Mouse (Mus musculus): Measurements from ENCODE around the gene Ccdc43. TPM values are rescaled to one million over a fixed set of nuclear protein-coding genes. Genes with fewer than 3 reads are reported as not detected.
A peak's percentile ranks its signal among the peaks of the same experiment; 100 is the strongest.

The Ccdc43 gene
- polyA plus RNA-seq, 1 experiment from 2014 or later: 35.5 TPM

- Histone ChIP-seq H3K4me2 (ENCODE audit: low read depth, low read length) (peak overlapping the region; percentile 86), H3K27ac (ENCODE audit: low read depth, low read length) (peak overlapping the region; percentile 70), H3K4me1 (ENCODE audit: control insufficient read depth, insufficient read depth, low read length) (peaks cover 12% of the 10 kb centered on the region), H3K9me3 (ENCODE audit: control insufficient read depth, low read length) (no peaks in the 10 kb centered on the region), H3K4me3 (ENCODE audit: low read depth, low read length) (peak overlapping the region; percentile 57), H3K9ac (replicated peaks; ENCODE audit: low read depth, low read length) (peak overlapping the region; percentile 62), H3K36me3 (ENCODE audit: control insufficient read depth, insufficient read depth, low read length) (no peaks in the 10 kb centered on the region), H3K27me3 (ENCODE audit: control insufficient read depth, insufficient read depth, low read length) (no peaks in the 10 kb centered on the region)
- WGBS: 20% methylated on average over 9 of the region's 9 CpGs
- ATAC-seq (ENCODE audit: low read depth): 0 out of 2 replicates have a peak, but pooled peaks have one; percentile 9
Measured at GRCm38 (mm10) chr11:102698018-102698476, 465 bp upstream of the Ccdc43 start.

- peaks cover 12% of the 10 kb centered on the region for H3K4me1 ChIP-seq (ENCODE audit: control insufficient read depth, insufficient read depth, low read length)
- H3K27me3 ChIP-seq (ENCODE audit: control insufficient read depth, insufficient read depth, low read length): no peaks in the 10 kb centered on the region
- H3K4me2 ChIP-seq (ENCODE audit: low read depth, low read length): no peak overlapping the region
- 96% methylated on average over 7 of the region's 7 CpGs for whole genome bisulfite sequencing
- no peak for ATAC-seq (ENCODE audit: low read depth)
- H3K36me3 ChIP-seq (ENCODE audit: control insufficient read depth, insufficient read depth, low read length): no peaks in the 10 kb centered on the region
- H3K9me3 ChIP-seq (ENCODE audit: control insufficient read depth, low read length): no peaks in the 10 kb centered on the region
- H3K9ac ChIP-seq (replicated peaks; ENCODE audit: low read depth, low read length): no peak overlapping the region
- H3K27ac ChIP-seq (ENCODE audit: low read depth, low read length): no peak overlapping the region
- H3K4me3 ChIP-seq (ENCODE audit: low read depth, low read length): no peak overlapping the region
Measured at GRCm38 (mm10) chr11:102695289-102695688, 2.3 kb downstream of the Ccdc43 start.

DNA sequence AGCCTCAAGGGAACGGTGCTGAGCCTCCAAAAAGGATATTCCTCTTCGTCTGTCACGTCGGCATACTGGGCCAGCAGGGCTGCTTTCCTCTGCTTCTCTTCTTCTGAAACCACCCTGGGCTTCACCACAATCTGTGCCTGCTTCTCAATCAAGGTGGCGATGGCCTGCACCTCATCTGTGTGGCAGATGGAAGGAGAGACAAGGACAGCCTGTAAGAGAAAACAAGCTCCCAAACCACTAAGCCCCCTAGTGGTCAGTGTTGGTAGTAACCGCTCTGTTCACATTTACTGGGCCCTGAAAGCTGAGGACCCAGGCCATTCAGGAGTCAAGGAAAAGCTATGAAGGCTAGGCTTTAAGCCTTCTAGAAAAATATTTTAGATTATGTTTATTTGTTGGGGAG lies 7.4 kb downstream of the Ccdc43 start:
- H3K27me3 ChIP-seq (ENCODE audit: control insufficient read depth, insufficient read depth, low read length): no peaks in the 10 kb centered on the region
- no peak overlapping the region for H3K9ac ChIP-seq (replicated peaks; ENCODE audit: low read depth, low read length)
- H3K4me1 ChIP-seq (ENCODE audit: control insufficient read depth, insufficient read depth, low read length): no peaks in the 10 kb centered on the region
- H3K36me3 ChIP-seq (ENCODE audit: control insufficient read depth, insufficient read depth, low read length): peaks cover 16% of the 10 kb centered on the region; the same call in 1 of the 2 replicates
- ATAC-seq (ENCODE audit: low read depth): no peak
- WGBS: 64% methylated on average over 6 of the region's 6 CpGs
- H3K27ac ChIP-seq (ENCODE audit: low read depth, low read length): no peak overlapping the region
- no peaks in the 10 kb centered on the region for H3K9me3 ChIP-seq (ENCODE audit: control insufficient read depth, low read length)
- no peak overlapping the region for H3K4me2 ChIP-seq (ENCODE audit: low read depth, low read length)
- no peak overlapping the region for H3K4me3 ChIP-seq (ENCODE audit: low read depth, low read length)

GRCm38 (mm10) chr11:102665637-102666435 lies 31.7 kb downstream of the Ccdc43 start:
- no peak overlapping the region for H3K27ac ChIP-seq (ENCODE audit: low read depth, low read length)
- no peaks in the 10 kb centered on the region for H3K36me3 ChIP-seq (ENCODE audit: control insufficient read depth, insufficient read depth, low read length)
- peaks cover 7% of the 10 kb centered on the region; the same call in 1 of the 2 replicates for H3K27me3 ChIP-seq (ENCODE audit: control insufficient read depth, insufficient read depth, low read length)
- H3K4me1 ChIP-seq (ENCODE audit: control insufficient read depth, insufficient read depth, low read length): no peaks in the 10 kb centered on the region
- H3K4me3 ChIP-seq (ENCODE audit: low read depth, low read length): no peak overlapping the region
- WGBS: 42% methylated on average over 74 of the region's 84 CpGs
- no peaks in the 10 kb centered on the region for H3K9me3 ChIP-seq (ENCODE audit: control insufficient read depth, low read length)
- H3K9ac ChIP-seq (replicated peaks; ENCODE audit: low read depth, low read length): no peak overlapping the region
- H3K4me2 ChIP-seq (ENCODE audit: low read depth, low read length): no peak overlapping the region
- no peak for ATAC-seq (ENCODE audit: low read depth)

GRCm38 (mm10) chr11:102665151-102665550 lies 32.4 kb downstream of the Ccdc43 start:
- Histone ChIP-seq H3K9ac (replicated peaks; ENCODE audit: low read depth, low read length) (no peak overlapping the region), H3K4me3 (ENCODE audit: low read depth, low read length) (no peak overlapping the region), H3K27me3 (ENCODE audit: control insufficient read depth, insufficient read depth, low read length) (peaks cover 7% of the 10 kb centered on the region; the same call in 1 of the 2 replicates), H3K4me2 (ENCODE audit: low read depth, low read length) (no peak overlapping the region), H3K9me3 (ENCODE audit: control insufficient read depth, low read length) (no peaks in the 10 kb centered on the region), H3K27ac (ENCODE audit: low read depth, low read length) (no peak overlapping the region), H3K4me1 (ENCODE audit: control insufficient read depth, insufficient read depth, low read length) (no peaks in the 10 kb centered on the region), H3K36me3 (ENCODE audit: control insufficient read depth, insufficient read depth, low read length) (no peaks in the 10 kb centered on the region)
- ATAC-seq (ENCODE audit: low read depth): no peak
- 49% methylated on average over 33 of the region's 33 CpGs for WGBS

DNA sequence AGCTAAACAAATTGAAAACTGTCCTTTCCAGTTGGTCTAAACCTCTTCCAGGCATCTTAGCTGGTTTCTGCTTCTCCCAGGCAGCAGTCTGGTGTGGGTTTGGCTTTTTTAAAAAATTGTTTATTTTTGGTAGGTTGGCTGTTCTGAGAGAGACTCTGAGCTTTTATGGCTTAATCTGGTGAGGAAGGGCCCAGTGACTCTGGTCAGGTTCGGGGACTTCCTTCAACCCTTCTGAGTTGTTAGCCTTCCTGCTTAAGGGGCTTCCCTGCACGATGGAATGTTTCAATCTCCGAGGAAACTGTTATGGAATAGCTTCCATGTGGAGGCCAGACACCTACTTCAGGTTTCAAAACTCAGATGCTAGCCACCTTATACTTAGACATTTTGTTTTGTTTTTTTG lies 34.2 kb downstream of the Ccdc43 start, which contains the start of gene Meioc:
Gene Meioc (plus strand): TSS at position 301 of the 400 bp plus-strand sequence.
- H3K4me2 ChIP-seq (ENCODE audit: low read depth, low read length): no peak within 1 kb of the TSS
- peaks cover 7% of the 10 kb centered on the region; the same call in 1 of the 2 replicates for H3K27me3 ChIP-seq (ENCODE audit: control insufficient read depth, insufficient read depth, low read length)
- 82% methylated on average over 3 of the region's 3 CpGs for WGBS
- H3K27ac ChIP-seq (ENCODE audit: low read depth, low read length): no peak within 1 kb of the TSS
- no peaks in the 10 kb centered on the region for H3K9me3 ChIP-seq (ENCODE audit: control insufficient read depth, low read length)
- no peak within 1 kb of the TSS for H3K9ac ChIP-seq (replicated peaks; ENCODE audit: low read depth, low read length)
- no peak within 1 kb of the TSS for H3K4me3 ChIP-seq (ENCODE audit: low read depth, low read length)
- H3K4me1 ChIP-seq (ENCODE audit: control insufficient read depth, insufficient read depth, low read length): no peaks in the 10 kb centered on the region
- H3K36me3 ChIP-seq (ENCODE audit: control insufficient read depth, insufficient read depth, low read length): no peaks in the 10 kb centered on the region
- ATAC-seq (ENCODE audit: low read depth): no peak

GRCm38 (mm10) chr11:102656931-102657330 lies 40.7 kb downstream of the Ccdc43 start:
- Histone ChIP-seq H3K36me3 (ENCODE audit: control insufficient read depth, insufficient read depth, low read length) (no peaks in the 10 kb centered on the region), H3K9ac (replicated peaks; ENCODE audit: low read depth, low read length) (no peak overlapping the region), H3K27ac (ENCODE audit: low read depth, low read length) (no peak overlapping the region), H3K4me3 (ENCODE audit: low read depth, low read length) (no peak overlapping the region), H3K9me3 (ENCODE audit: control insufficient read depth, low read length) (no peaks in the 10 kb centered on the region), H3K4me2 (ENCODE audit: low read depth, low read length) (no peak overlapping the region), H3K4me1 (ENCODE audit: control insufficient read depth, insufficient read depth, low read length) (no peaks in the 10 kb centered on the region), H3K27me3 (ENCODE audit: control insufficient read depth, insufficient read depth, low read length) (no peaks in the 10 kb centered on the region)
- ATAC-seq (ENCODE audit: low read depth): no peak
- 67% methylated on average over 6 of the region's 6 CpGs for WGBS

DNA sequence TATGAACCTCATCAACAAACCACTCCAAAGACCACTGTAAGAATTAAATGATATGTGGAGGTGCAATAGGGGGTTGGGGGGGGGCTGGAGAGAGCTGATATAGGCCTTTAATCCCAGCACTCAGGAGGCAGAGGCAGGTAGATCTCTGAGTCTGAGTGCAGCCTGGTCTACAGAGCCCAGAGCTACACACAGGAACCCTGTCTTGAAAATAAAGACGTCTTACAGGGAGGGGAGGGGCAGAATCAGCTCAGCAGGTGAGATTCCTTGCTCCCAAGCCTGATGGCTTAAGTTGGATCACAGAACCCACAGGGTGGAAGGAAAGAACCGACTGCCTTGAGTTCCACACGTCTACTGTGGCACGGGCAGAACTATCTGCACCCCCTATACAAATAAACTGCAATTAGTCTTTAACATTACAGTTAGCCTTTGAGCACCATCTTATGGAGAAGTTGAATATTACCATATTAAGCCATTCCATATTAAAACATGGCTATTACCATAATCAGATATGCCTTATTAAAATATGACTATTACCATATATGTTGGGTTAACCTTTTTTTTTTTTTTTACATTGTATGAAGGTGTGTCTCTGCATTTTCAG lies 41.2 kb downstream of the Ccdc43 start:
- Histone ChIP-seq H3K36me3 (ENCODE audit: control insufficient read depth, insufficient read depth, low read length) (no peaks in the 10 kb centered on the region), H3K4me2 (ENCODE audit: low read depth, low read length) (no peak overlapping the region), H3K27ac (ENCODE audit: low read depth, low read length) (no peak overlapping the region), H3K9me3 (ENCODE audit: control insufficient read depth, low read length) (no peaks in the 10 kb centered on the region), H3K9ac (replicated peaks; ENCODE audit: low read depth, low read length) (no peak overlapping the region), H3K4me1 (ENCODE audit: control insufficient read depth, insufficient read depth, low read length) (no peaks in the 10 kb centered on the region), H3K27me3 (ENCODE audit: control insufficient read depth, insufficient read depth, low read length) (no peaks in the 10 kb centered on the region), H3K4me3 (ENCODE audit: low read depth, low read length) (no peak overlapping the region)
- ATAC-seq (ENCODE audit: low read depth): no peak
- 29% methylated on average over 4 of the region's 4 CpGs for WGBS

GRCm38 (mm10) chr11:102655888-102656287 lies 41.7 kb downstream of the Ccdc43 start:
- 74% methylated on average over 8 of the region's 8 CpGs for WGBS
- H3K27me3 ChIP-seq (ENCODE audit: control insufficient read depth, insufficient read depth, low read length): no peaks in the 10 kb centered on the region
- no peaks in the 10 kb centered on the region for H3K36me3 ChIP-seq (ENCODE audit: control insufficient read depth, insufficient read depth, low read length)
- no peak for ATAC-seq (ENCODE audit: low read depth)
- no peaks in the 10 kb centered on the region for H3K4me1 ChIP-seq (ENCODE audit: control insufficient read depth, insufficient read depth, low read length)
- H3K4me3 ChIP-seq (ENCODE audit: low read depth, low read length): no peak overlapping the region
- H3K9me3 ChIP-seq (ENCODE audit: control insufficient read depth, low read length): no peaks in the 10 kb centered on the region
- H3K27ac ChIP-seq (ENCODE audit: low read depth, low read length): no peak overlapping the region
- no peak overlapping the region for H3K9ac ChIP-seq (replicated peaks; ENCODE audit: low read depth, low read length)
- H3K4me2 ChIP-seq (ENCODE audit: low read depth, low read length): no peak overlapping the region

Measured in neural tube, embryonic 14.5 days (tissue).